Mouse (Mus musculus): ENCODE measurements around the gene Strn.
A peak's percentile ranks its signal among the peaks of the same experiment; 100 is the strongest.

Strn gene

GRCm38 (mm10) chr17:78737096-78737495 is at the start of gene Strn:
Gene Strn, minus strand, starts transcription at chr17:78737196.
- no peak for DNase-seq (ENCODE audit: low spot score)

DNA sequence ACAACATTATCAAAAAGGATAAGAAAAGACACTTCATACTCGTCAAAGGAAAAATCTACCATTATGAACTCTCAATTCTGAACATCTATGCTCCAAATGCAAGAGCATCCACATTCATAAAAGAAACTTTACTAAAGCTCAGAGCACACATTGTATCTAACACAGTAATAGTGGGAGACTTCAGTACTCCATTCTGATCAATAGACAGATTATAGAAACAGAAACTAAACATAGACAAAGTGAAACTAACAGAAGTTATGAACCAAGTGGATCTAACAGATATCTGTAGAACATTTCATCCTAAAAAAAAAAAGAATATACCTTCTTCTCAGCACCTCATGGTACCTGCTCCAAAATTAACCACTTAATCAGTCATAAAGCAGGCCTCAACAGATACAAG is 41.8 kb upstream of the Strn start:
- no peak for DNase-seq (ENCODE audit: low spot score)

DNA sequence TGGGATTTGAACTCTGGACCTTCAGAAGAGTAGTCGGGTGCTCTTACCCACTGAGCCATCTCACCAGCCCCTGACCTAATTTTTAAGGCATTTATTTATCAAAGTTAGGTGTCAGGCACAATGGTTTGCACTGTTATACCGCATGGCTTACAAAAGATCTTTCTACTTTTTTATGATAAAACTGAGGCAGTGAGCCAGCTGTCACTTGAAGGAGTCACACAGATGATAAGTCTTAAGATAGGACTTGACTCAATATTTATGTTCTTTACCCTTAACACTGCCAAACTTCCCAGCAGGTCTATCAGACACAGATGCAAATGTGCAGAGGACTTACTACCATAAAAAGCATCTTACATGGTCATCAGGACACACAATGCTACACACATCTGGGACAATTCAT is 35.3 kb upstream of the Strn start:
- DNase-seq (ENCODE audit: low spot score) = no peak

DNA sequence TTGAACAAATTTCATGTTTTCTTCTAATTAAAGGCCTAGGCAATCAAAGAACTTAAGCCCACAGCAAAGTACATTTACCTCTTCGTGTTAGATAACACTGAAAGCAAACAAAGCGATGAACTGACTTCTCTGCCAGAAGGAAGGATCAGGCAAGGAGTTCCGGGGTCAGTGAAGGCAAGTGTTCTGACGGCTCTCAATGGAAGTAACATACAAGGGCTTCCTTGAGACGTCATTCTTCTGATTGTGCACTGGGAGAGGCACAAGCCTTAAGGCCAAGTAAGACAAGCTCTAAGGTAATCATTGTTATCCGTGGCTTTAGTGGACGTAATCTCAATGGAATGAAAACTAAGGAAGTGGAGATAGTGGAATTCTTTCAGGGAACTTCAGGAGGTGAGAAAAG is 33.9 kb upstream of the Strn start:
- DNase-seq (ENCODE audit: low spot score) = no peak

- DNase-seq (ENCODE audit: low spot score) = no peak
Observed at GRCm38 (mm10) chr17:78769341-78769740, 32.3 kb upstream of the Strn start.

DNA sequence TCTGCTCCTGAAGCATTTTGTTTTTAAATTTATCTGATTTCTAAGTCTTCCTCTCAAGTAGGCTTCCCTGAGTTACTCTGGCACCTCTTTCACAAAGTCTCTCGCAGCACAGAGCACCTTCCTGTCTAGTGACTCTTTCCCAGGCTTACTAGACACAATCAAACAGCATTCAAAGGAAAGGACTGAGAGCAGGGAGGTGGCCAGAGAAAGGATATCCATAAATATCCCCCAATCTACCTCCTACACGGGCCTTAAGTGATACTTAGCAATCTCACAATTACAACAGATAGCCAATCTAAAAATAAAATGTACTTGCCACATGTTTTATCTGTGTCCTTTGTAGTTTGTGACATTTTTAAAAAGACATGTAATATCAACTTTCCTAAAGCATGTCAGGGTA is 31.9 kb upstream of the Strn start:
- no peak for DNase-seq (ENCODE audit: low spot score)

DNA sequence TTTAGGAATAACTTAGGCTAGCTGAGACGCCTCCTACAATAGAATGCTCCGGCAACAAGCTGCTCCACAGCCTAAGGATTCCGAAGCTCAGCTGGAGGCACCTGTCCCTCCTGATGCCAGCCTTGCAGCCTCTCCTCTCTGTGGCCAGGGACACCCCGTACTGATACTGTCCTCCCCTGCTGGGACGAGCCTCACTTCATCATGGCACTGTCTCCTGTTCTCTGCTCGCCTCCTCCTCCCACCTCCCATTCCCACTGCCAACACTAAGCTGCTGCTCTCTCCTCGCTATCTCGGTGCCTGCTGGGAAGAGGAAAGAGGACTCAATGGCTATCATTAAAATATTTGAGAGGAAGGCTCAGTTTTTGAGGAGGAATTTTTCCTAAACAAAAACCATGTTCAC is 30.6 kb upstream of the Strn start:
- DNase-seq (ENCODE audit: low spot score) = no peak

DNA sequence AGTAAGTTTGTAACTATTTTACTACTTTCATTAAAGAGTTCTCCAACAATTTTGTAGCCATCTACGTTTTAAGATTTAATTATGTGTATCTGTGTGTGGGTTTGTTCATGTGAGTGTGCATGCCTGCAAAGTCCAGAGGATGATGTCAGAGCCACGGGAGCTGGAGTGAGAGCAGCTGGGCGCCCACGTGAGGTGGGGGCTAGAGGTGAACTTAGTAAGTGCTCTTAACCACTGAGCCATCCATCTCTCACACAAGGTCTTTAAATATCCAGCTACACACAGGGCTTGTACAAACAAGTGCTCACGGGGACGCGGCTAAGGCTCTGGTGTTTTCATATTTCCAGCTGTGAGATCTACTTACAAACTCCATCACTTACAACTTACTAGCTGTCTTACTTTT is 29.1 kb upstream of the Strn start:
- DNase-seq (ENCODE audit: low spot score) = no peak

DNA sequence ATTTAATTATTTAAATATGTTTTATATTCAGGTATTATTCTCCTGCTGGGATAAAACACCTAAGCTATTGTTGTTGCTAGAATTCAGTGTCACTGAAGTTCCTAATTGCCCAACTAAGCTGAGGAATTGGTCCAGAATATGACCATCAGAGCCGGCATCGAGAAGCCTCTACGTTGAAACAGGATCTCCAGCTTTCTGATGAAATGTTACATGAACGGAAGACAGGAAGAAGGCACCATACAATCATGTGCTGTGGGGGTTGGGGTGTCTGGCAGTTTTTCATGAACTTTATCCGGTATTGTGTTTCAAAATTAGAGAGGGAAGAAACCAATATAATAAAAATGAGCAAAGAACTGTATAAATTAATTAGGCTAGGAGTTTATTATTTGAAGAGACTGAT is 26.3 kb upstream of the Strn start:
- no peak for DNase-seq (ENCODE audit: low spot score)

DNA sequence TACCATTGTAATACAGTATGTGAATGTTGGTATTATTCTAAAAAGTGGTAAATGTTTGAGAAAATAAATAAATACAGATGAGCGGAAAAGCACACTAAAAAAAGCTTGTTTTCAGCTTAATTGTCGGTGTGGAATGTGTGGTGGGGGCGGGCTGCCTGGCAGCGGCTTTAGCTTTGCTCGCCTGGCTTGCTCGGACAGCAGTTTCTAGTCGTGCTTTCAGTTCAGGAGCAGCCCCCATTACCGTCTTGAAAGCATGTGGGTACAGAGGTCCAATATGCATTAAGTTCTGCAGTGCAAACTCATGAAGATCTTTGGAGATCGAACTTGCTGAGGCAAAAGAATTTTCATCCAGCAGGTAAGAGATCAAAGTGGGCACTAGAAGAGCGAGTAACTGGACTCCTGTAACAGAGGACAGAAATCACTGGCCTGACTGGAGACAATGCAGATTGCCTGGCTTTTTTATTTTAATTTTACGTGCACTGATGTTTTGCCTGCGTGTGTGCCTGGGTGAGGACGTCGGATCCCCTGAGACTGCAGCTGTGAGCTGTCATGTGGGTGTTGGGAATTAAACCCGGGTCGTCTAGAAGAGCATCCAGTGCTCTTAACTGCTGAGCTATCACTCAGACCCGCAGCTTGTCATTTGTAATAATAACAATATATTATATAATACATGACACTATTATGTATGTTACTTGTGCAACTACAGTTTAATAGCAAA is 16.1 kb upstream of the Strn start:
- no peak for DNase-seq (ENCODE audit: low spot score)

GRCm38 (mm10) chr17:78752064-78752463 is 15.1 kb upstream of the Strn start:
- no peak for DNase-seq (ENCODE audit: low spot score)

DNA sequence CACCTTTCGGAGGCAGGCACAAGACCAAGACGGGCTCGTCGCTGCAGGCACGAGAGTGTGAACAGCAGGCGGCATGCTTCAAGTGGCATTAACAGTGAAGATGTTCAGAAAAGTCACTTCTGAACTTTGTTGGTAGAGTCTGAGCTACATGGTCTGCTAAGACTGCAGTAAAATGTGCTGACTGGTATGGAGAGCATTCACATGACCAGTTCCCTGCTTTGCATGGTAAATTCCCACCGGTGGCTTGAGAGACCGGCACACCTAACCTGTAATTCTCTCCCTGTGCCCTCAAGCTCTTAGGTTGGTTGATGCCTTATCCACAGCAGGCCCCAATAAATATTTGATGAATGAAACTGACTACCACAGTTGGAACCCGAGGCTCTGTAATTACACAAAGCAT is 11.4 kb upstream of the Strn start:
- DNase-seq (ENCODE audit: low spot score) = no peak

DNA sequence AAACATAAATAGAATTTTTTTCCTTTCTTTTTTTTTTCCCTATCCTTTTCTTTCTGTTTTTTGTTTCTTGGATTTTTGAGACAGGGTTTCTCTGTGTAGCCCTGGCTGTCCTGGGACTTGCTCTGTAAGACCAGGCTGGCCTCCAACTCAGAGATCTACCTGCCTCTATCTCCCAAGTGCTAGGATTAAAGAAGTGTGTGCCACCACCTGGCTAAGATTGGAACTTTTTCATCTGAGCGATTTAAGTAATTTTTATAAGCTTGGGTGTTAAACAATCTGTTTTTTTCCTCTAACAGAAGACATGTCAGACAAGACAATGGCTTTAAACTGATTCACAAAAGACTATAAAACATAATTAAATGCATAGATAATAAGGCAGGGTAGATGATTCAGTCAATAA is 1.4 kb upstream of the Strn start:
- no peak for DNase-seq (ENCODE audit: low spot score)

- no peak for DNase-seq (ENCODE audit: low spot score)
Observed at GRCm38 (mm10) chr17:78737771-78738170, 775 bp upstream of the Strn start.

GRCm38 (mm10) chr17:78736473-78736988 is 465 bp downstream of the Strn start:
- DNase-seq (ENCODE audit: low spot score) = peak; percentile 97

GRCm38 (mm10) chr17:78735731-78736472 is 1.1 kb downstream of the Strn start:
- DNase-seq (ENCODE audit: low spot score) = peak; percentile 49

GRCm38 (mm10) chr17:78734806-78735205 is 2.2 kb downstream of the Strn start:
- no peak for DNase-seq (ENCODE audit: low spot score)

DNA sequence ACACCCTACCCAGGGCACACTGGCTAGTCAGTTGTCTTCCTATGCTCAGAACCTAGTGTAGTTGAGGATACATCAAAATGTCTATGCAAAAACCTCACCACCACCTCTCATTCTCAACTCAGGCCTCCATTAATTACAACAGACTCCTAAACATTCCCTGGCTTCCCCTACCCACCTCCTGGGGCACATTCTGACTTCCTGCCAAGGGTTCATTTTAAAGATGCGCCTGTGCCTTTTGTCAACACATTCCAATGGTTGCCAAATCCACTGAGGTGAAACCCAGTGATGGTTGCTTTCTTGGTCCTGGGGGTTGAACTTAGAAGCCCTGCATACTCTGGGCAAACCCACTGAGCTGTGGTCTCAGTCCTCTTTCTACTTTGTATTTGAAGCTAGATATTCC is 4.9 kb downstream of the Strn start:
- DNase-seq (ENCODE audit: low spot score) = no peak

GRCm38 (mm10) chr17:78726746-78727449 is 10.1 kb downstream of the Strn start:
- no peak for DNase-seq (ENCODE audit: low spot score)

- no peak for DNase-seq (ENCODE audit: low spot score)
Observed at GRCm38 (mm10) chr17:78724461-78725055, 12.4 kb downstream of the Strn start.

- no peak for DNase-seq (ENCODE audit: low spot score)
Observed at GRCm38 (mm10) chr17:78721690-78722089, 15.3 kb downstream of the Strn start.

DNA sequence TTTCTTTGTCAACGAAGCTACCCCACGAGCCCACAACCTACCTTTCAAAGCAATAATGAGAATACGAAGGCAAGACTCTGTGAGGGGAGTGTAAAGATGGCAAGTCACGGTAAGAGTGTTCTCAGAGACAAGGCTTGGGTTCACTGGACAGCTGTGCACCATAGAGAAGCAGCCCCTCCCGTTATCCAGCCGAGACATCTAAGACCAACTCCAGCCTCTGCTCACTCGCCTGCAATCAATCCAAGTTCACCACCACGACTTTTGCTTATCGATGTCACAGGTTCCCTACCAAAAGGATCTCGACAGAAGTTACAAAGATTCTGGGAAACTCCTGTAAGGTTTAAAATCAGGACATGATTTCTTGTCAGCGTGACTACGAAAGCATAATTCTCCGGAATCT is 17.9 kb downstream of the Strn start:
- DNase-seq (ENCODE audit: low spot score) = no peak

- no peak for DNase-seq (ENCODE audit: low spot score)
Observed at GRCm38 (mm10) chr17:78710258-78710657, 26.7 kb downstream of the Strn start.

All from adipocyte (in vitro differentiated cells).